Mouse (Mus musculus) cerebellum, adult 2 months (tissue): ENCODE measurements around the gene Parva.

Source experiments
- CTCF ChIP-seq: fragments of 200-500 bp; IDR thresholded peaks from 2 replicates; pipeline ENCODE4 v1.5.1; 2011; ENCODE audit warnings: low read depth, mild to moderate bottlenecking, control low read depth, low read length, moderate library complexity, borderline replicate concordance; ENCODE audit not compliant: insufficient read depth
- POLR2A ChIP-seq: fragments of 200-500 bp; IDR thresholded peaks from 2 replicates; pipeline ENCODE4 v1.6.1; 2011; ENCODE audit warnings: low read length, control low read depth, borderline replicate concordance; ENCODE audit not compliant: insufficient read depth

DNA sequence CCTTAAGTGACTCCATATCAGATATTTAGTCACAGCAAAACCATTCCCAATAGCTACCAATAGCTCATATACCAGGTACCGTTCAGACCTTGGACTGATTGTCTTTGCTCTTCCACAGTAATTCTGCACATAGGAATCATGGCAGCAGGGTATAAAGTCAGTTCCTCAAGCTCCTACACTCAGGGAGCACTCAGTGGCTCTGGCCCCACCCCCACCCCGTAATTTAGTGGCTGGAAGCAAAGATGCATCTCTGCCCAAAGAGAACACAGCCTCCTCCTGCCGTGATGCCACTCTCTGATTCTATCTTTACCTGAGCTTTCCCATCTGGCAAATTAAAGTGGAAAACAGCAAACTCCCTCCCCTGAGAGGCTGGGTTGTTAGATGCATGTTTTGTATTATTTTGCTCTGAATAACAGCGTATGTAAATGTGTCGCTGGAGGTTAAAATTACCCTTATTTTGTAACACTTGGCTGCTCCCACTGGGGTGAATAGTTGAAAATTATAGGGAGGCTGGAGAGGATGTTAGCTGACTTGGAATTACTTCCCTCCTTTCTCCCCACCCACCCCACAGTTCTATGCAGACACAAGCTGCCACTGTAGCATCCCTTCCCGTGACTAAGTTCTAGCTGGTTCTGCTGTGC, 37.6 kb upstream of the Parva start:
- no peak for TF ChIP-seq CTCF
- no peak for TF ChIP-seq POLR2A
